Mouse (Mus musculus): ENCODE data around the gene Pwp1. TPM values are rescaled to one million over a fixed set of nuclear protein-coding genes. Genes with fewer than 3 reads are reported as not detected.

The Pwp1 gene
- polyA plus RNA-seq, 2 experiments from 2014 or later = 42.9 to 44.3 TPM

Other genes starting within 250 kb of the Pwp1 start
- gene Prdm4, start 87.6 kb downstream of the Pwp1 start, polyA plus RNA-seq (2017; shearing (Covaris generic)) = 1 to 10 TPM; 4.8 to 5.2 TPM
- gene Ascl4, start 98.2 kb downstream of the Pwp1 start, polyA plus RNA-seq (2017; shearing (Covaris generic)) = under 1 TPM; 0.16 to 0.23 TPM
- 100 to 1,000 TPM; 151 to 173 TPM for gene Rtcb, start 128.3 kb downstream of the Pwp1 start, polyA plus RNA-seq (2017; shearing (Covaris generic))
- gene Bpifc, start 182.4 kb downstream of the Pwp1 start, polyA plus RNA-seq (2017; shearing (Covaris generic)) = under 1 TPM in 1 of 2 experiments, not detected in 1; 0.17 TPM
- gene Fbxo7, start 192.5 kb downstream of the Pwp1 start, polyA plus RNA-seq (2017; shearing (Covaris generic)) = 10 to 100 TPM; 43.0 to 47.5 TPM